Mouse (Mus musculus) A20 (cell line): Measurements from ENCODE around the gene Gaa.

Experiments
- DNase-seq: peaks from one replicate; pipeline ENCODE4 v3.0.0-alpha.2; 2011; ENCODE audit warnings: low read depth, low spot score

Gene Gaa

DNA sequence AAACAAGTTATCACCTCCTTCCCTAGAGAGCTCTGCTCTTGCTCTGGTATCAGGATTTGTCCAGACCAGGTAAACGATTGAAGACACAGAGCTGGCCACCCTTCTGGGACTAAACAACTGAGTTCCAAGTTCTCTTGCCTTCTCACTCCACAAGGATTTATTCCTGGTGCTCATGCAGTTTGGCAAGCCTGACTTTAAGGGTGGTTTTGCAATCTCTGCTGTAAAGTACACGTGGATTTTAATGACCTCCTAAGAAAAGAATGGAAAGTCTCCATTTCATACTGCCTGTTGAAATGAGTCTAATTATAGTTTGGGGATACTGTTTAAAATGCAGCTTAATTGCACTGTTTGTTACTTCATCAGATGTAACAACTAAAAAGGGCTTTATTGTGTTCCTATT is 33.3 kb downstream of the Gaa start:
- DNase-seq: no peak

DNA sequence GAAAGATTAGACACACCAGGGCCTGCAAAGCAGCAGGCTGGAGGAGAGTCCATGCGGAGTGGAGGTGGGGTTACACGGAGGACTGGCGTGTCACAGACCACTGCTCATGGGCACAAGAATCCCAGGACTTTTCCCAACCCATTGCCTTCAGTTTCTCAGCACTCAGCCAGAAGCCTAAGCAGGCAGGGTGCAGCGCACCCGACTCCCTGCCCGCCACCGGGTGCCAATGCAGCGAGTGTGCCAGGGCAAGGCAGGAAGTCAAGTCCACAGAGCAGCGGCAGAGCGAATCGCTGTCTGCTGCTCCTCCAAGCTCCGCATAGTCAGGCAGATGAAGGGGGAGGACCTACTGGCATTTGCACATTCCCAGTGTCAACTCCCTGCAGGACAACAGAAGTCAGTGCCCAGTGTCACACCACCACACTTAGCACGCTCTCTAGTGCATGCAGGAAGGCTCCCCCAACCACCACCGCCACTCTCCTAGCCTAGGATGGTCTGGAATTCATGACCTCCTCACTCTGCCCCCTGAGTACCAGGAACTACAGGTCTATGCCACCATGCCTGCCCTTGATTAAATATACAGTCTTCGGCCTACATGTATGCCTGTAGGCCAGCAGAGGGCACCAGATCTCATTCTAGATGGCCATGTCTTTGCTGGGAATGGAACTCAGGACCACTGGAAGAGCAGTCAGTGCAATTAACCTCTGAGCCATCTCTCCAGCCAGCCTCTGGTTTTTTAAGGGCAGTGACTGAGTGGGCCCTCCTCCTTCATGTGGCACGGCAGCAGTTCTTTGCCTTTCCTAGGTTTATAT is 37.4 kb downstream of the Gaa start:
- DNase-seq: peak; percentile 66

DNA sequence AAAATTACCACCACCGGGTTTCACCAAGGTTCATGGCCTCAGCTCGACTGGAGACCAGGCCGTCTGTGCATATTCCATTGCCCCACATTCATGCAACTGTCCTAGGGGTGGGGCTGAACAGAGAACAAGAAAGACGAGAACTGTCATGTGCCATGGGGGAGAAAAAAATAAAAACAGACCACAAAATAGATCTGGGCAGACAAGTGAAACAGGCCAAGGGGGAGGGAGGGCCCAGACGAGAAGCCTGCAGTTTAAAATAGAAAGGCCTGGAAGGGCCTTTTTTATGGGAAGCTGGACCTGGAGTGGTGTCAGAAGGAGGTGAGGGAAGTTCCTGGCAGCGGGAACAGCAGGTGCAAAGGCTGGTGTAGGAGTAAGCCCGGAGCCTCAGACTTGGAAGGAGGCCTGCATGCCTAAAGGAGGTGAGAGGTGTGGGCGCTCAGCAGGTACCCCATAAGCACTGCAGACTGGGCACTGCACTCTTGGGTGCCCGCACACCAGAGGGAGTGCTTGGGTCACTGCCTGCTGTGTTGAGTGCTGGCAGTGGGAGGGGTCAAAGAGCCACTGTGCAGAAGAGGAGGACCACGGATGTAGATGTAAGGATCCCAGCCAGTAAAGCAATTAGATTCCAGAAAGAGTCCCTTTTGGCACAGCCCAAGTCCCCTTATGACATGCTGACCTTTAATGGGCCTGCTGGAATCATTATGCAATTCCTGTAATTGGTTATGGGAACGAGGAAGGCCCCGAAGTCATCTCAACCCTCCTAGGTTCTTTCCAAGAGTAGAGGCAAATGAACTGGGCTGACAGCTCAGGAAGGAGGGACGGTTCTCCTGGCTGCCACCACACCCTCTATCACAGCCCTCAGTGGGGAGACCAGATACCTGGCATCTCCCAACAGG is 39.3 kb downstream of the Gaa start:
- no peak for DNase-seq

DNA sequence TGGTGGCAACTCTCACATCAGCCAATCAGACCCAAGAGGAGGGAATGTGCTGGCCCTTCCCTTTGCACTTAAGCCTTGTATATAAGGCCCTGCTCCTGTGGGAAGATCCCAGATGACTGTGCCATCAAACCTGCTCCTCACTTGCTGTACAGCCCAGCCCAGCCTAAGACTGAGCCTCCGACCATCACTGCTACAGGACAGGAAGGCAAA is 39.9 kb downstream of the Gaa start, which contains the start of gene Card14:
Card14 (plus strand) TSS at position 111 of the 210 bp plus-strand sequence.
- no peak for DNase-seq

DNA sequence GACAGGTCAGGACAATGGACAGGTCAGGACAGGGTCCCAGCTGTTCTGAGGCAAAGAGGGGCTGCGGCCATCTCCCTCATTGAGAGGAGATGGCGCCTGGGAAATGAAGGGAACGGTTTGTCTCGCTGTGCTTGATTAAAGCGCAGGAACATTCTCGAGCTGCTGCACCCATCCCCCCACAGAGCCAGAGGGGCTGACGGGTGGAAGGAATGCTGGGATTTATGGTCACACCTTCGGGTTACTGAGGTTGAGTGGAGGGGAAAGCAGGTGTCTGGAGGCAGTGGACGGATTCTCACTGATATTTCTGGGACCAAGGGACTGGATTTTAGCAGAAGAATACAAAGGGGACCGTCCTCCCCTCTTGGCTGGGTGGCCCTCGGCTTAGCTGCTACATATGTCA is 40.2 kb downstream of the Gaa start:
- DNase-seq: no peak

DNA sequence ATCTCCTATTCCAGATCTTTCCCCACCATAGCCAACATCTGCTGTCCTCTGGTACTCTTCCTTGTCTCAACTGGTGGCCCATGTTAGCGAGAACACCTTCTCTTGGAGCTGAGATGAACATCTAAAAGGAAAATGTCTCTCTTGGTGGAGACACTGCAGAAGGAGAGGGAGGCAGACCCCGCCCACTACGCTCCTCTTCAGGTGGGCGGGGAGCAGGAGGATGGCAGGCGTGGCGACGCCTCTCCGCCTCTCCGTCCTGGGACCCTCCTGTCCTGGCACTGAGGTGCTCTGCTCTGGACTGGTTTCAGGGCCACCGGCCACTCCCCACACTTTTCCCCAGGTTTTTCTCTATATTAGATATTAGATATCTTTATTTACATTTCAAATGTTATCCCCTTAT is 42.9 kb downstream of the Gaa start:
- no peak for DNase-seq

DNA sequence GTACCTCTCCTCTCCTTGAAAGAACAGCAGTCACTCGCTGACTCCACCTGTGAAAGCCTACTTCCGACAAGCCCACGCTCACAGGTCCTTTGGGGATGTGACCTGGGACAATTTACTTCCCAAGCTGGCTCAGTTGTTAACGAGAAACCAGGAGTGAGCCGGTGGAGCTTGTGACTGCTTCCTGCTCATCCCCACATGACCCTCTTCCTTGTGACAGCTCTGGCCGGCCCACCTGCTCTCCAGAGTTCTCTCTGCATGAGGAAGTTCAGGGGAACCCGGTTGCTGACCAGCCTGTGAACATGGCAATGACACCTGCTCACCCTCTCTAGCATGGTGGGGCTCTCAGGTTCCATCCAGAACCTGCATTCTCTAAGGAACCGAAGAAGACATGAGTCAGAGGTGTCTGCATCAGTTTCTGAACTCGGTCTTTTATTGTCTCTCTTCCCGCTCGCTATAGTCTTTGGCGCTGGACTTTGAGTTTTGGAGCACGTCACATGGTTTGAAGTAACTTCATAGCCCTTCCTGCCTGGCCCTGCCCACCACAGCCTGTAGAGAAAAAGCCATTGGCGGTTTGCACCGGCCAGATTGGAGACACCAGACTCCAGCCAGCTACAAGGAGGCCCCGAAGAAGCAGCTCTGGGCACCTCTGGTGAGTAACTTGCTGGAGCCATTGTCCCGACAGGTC is 46.7 kb downstream of the Gaa start:
- DNase-seq: no peak

DNA sequence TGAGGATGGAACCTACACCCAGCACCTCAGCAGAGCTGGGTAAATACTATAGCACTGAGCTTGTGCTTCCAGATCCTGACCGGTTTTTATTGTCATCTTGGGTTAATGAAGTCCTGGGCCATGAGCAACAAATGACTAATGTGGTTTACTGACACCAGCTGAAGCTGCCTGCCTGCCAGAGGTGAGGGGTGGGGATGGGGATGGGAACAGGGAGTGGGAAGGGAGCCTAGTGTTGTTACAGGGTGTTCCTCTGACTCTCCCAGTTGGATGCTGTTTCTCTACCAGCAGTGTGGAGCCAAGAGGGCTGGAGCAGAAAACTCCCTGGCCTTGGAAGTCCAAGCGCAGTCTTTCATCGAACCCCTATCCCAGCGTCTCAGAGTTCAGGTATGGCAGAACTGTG is 49.0 kb downstream of the Gaa start:
- DNase-seq: no peak

DNA sequence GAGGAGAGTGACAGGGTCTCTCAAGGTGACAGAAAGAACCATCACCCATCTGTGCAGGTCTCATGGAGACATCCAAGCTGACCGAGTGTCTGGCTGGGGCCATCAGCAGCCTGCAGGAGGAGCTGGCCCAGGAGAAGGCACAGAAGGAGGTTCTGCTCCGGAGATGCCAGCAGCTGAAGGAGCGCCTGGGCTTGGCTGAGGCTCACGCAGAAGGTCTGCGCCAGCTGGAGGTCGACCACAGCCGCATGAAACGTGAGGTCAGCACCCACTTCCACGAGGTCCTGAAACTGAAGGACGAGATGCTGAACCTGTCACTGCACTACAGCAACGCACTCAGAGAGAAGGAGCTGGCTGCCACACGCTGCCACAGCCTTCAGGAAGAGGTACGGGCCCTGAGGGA is 54.8 kb downstream of the Gaa start:
- no peak for DNase-seq

DNA sequence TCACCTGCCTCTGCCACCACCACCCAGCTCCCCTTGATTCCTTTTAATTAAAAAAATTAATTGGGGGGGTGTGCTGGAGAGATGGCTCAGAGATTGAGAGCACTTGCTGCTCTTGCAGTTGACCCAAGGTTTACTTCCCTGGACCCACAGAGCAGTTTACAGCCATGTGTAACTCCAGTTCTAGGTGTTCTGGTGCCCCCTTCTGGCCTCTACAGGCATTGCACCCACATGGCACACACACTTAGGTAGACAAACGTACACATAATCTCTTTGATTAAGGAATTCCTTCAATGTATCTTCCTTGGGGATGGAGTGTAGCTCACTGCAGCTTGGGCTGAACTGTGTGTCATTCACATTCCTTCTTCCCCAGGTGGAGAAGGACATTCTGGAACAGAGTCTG is 57.4 kb downstream of the Gaa start:
- DNase-seq: peak; percentile 27

DNA sequence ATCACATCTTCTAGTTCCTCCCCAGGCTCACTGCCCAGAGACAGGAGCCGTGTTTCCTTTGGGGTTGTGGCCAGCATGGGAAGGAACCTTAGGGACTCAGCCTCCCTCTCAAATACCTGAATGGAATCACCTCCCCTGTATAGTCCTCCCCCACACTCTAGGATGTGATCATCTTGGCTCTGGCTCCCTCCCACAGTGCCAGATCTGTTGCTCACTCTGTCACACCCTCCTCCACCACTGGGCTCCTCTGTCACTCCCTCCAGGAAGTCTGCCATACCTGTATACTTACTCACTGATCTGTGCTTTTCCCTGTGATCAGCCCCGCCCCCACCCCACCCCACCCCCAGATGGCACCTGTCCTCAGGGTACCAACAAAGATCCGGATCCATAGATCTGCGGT is 62.9 kb downstream of the Gaa start:
- DNase-seq: no peak

DNA sequence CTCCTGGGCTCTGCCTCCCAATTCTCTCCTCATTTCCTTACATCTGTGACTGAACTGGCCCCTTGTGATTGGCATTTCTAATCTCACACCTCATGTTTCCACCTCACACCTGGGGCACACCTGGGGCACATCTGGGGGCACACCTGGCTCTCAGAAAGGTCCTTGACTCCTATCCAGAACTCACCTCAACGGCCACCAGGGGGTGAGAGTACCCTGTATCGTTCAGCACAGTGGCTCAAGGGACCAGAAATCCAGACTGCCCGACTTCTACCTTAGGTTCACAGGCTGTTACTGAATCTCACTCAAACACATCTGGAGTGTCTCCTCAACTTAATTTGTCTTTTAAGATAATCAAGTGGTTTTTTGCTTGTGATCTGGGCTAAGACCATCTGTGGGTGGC is 64.3 kb downstream of the Gaa start:
- DNase-seq: peak; percentile 32
